Mouse (Mus musculus) frontal cortex, postnatal 10 days (tissue): Measurements from ENCODE around the gene B3gnt9.

Experiments
- DNase-seq, 2 experiments: peaks; one replicate each; pipeline ENCODE4 v3.0.0; 2022; ENCODE audit warnings: low spot score in 2 of 2, mixed read lengths in 1 of 2

Gene B3gnt9

DNA sequence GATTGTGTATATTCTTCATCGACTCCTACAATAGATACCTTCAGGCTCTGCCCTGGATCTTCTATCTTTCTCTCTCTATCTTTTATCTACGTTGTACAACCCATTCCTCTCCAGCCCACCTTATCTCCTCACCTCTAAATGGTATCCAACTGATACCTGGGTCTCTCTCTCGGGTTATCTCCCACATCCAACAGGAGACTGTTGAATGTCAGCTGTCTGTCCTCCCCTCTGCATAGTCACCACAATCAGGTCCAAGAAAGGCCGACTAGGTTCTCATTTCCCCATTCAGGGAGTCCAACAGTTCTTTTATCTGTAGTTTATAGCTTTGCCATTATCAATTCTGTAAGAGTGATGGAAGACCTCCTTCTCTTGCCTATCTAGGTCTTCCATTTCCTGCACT, 27.3 kb upstream of the B3gnt9 start:
- DNase-seq = no peak

DNA sequence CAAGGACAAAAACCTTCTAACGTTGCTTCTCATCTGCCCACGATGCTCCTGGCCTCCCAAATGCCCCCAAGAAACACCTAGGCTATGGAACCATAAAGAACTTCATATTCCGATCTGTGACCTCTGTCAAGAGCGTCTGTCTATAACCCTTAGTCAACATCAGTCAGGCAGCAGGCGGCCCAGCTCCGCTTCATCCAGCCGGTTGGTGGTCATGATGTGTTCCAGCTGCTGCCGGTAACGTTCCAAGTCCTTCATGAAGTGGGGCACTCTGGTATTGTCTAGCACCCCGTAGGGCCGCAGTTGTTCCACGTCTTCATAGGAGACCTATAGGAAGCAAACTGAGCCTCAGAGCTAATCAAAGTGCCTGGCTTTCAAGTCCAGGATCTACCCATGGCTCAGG, 26.9 kb upstream of the B3gnt9 start:
- DNase-seq = no peak

DNA sequence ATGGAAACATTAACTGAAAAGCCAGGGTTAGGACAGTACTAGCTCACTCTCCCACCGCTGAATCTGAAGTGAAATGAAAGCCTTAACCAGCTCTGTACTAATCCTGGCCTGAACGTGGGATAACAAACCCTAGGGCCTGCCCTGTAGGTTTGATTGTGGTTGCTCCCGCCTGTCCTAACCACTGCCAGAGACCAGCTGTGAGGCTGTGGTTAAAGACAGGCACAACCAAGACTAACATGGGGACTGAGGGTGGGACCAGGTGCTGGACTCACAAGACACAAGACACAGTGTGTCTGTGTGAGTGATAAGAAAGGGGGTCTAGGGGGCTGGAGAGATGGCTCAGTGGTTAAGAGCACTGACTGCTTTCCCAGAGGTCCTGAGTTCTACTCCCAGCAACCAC, 25.6 kb upstream of the B3gnt9 start:
- DNase-seq = no peak

DNA sequence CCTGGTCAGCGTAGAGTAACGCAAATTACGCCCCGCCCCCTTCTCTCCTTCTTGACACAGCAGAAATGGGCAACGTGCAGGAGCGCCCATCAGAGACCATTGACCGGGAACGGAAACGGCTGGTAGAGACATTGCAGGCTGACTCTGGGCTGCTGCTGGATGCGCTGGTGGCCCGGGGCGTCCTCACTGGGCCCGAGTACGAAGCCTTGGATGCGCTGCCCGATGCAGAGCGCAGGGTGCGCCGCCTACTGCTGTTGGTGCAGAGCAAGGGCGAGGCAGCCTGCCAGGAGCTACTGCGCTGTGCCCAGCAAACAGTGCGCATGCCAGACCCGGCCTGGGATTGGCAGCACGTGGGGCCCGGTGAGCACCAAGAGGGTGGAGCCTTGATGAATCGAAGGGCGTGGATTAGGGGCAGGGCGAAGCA, 24.0 kb upstream of the B3gnt9 start:
- peak; percentile 59 to 74 for DNase-seq

DNA sequence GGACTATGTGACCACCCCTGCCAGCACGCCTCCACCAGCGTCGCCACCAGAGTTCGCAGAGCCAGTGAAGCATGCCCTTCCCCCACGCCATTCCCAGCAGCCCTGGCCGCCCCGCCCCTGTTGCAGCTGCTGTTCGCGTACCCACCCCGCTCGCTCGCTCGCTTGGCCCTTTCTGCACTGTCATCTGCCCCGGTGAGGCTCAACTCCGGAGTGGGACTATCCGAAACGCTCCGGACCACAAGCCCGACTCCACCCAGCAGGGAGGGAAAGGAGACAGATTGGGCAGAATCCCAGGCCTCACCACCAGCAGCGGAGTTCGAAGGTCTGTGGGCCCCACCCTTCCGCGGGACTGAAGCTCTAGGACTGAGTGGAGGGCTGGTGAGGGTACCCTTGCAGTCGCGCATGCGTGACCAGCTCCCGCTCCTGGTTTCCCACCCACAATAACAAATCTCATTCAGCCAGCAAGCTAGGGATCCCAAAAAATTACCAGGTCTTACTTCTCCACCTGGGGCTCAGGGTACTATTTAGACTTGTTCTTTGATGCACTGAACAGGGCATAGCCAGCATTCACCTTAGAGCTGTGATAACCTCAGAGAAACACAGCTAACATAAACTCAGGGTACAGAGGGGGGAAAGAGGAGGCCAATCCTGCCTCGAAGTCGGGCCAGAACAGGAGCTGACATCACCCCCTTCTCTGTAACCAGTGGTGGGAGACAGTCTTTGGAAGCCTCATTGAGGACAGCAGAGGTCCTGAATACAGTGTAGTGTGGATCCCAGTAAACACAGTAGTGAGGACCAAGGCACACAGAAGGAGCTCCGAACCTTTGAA, 21.6 kb upstream of the B3gnt9 start:
- no peak for DNase-seq

DNA sequence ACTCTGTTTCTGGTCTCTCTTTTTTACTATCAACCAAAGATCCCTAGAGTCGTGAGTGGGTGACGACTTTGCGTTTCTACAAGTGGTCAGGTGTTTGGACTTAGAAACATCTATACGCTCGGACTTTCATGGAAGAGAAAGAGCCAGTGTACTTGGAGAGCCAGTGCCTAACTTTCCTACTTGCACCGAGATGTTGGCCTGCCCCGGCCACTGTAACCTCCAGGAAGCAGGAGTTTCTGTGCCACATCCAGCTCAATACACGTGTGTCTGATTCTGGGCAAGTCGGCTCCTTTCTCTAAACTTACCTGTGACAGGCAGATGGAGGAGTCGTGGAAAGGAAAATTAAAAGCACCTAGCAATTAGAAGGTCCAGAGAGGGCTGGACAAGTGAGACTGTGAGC, 20.9 kb upstream of the B3gnt9 start, which contains the start of gene Nol3:
Nol3 (plus strand) TSS at position 301 of the 400 bp plus-strand sequence.
- no peak for DNase-seq

DNA sequence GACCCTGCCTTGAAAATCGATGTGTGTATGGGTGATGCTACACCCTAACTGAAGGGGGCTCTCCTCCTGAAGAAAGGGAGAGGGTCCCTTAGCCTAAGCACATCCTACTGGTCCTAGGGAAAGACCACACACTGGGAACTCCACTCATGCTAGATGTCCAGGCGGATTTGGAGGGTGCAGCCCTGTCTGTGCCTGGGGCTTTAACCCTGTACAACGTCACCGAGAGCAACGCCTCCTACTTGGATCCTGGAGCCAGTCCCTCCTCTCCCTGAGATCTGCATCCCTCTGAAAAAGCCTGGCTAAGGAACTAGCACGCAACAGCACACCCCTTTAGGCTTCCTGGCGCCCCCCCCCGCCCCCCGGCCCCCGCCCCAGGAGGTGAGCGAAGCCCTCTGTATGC, 20.4 kb upstream of the B3gnt9 start:
- DNase-seq = no peak

DNA sequence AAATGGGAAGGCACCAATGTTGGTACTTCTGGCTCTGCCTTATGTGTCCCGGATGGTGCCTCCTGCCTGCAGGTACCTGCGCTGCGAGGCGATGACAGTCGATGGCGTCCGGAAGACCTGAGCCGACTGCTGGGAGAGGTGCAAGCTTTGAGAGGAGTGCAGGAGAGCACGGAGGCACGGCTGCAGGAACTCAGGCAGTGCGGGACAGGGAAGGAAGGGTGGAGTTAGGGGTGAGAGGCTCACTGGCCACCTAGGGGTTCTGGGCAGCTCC, 15.9 kb upstream of the B3gnt9 start:
- DNase-seq = no peak

DNA sequence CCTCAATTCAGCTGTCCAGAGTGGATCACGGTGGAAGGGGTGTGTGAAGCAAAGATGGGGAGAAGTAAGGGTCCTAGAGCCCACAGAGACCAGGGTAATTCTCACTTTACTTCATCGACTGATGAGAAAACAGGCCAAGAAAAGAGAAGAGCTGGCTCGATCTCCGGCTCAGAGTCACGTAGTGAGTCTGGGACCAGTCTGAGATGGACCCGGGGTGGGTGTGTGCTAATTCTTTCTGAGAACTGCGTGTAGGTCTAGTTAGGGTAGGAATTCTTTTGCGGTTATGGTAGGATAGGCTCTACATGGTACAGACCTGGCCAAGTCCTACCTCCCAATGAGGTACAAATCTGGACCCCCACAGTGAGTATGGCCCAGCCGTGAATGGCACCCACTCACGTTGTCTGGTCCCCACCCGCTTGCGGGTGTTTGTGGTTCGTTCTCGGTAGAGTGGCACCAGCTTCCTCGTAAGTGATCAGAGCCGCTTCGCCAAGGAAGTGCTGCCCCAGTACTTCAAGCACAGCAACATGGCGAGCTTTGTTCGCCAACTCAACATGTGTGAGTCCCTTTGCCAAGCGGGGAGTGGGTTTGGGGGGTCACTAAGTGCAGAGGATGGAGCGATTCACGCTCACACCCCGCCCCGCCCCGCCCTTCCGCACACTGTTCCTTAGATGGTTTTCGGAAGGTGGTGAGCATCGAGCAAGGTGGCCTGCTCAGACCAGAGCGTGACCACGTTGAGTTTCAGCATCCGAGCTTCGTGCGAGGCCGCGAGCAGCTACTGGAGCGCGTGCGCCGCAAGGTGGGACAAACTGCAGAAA, 15.4 kb upstream of the B3gnt9 start:
- DNase-seq = no peak

DNA sequence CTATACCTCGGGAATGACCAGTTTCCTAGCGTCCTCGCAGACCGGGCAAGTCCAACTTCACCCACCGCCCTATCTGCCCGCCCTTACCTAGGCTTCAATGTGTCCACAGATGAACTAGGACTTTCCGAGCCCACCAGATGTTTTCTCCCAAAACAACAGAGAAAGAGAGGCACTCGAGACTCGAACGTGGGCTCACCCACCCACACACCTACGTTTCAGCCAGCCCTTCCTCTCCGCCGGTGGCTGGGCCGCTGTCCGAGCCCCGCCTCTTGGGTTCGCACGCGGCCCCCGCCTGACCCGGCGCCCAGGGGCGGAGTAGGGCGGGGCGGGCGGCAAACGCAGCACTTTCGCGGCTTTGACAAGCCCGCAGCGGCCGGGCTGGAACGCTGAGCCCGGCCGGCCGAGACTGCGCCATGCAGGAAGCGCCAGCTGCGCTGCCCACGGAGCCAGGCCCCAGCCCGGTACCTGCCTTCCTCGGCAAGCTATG, 14.6 kb upstream of the B3gnt9 start, which contains the start of gene Hsf4:
Hsf4 (plus strand) TSS at position 341 of the 487 bp plus-strand sequence.
- DNase-seq = no peak

DNA sequence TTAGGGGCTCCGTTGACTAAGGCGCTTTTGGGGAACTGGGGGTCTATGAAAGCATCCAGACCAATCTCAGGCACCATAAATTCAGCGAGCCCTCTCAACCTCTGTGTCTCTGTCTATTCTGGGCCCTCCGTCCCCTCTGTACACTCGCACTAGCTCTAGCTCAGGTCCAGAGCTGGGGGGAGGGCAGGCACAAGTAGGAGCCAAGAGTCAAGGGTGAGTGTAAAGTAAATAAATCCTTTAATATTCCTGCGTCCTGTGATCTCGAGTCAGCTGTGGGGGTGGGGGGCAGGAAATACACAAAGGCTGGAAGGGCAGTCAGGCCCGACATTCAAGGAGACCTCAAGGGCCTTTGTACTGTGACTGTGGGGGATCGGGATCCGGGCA, 14.1 kb upstream of the B3gnt9 start:
- DNase-seq = no peak

DNA sequence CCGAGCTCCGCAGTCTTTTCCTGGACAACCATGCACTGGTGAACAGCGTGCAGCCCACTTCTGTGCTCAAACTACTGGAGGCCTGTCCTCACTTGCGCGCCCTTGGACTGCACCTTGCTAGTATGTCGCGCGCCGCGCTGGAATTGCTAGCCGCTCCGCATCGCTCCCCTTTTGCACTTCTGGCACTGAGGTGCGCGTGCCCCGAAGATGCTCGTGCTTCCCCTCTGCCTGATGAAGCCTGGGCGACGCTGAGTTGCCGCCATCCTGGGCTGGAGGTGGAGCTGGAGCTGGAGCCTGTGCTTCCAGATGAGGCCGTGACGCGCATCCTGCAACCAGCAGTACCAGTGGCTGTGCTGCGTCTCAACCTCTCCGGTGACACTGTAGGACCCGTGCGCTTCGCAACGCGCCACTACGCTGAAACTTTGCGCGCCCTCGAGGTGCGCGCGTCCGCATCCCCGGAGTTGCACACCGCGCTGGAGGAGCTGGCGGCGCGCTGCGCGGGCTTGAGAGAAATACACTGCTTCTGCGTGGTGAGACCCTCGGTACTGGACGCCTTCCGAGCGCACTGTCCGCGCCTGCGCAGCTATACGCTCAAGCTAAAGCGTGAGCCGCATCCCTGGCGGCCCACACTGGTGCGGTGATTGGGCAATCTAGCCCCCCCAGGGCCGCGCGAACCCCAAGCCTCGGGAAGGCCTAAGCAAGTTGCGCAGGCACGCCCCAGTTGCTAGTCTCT, 13.6 kb upstream of the B3gnt9 start:
- peak; percentile 73 to 80 for DNase-seq

DNA sequence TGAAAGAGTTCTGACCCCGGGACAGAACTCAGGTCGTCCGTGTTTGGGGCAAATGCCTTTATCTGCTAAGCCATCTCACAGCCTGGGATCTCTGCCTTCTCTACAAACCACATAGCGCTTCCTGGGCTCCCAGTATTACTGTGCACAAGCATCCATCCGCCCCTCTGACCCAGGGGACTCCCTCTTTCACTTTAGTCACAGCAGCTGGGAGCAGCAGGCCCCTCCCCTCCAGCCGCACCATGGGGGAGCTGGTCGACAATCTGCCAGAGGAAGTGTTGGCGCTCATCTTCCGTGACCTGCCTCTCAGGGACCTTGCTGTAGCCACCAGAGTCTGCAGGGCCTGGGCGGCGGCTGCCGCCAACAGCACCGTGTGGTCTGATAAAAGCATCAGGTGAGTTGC, 11.8 kb upstream of the B3gnt9 start:
- DNase-seq = no peak

DNA sequence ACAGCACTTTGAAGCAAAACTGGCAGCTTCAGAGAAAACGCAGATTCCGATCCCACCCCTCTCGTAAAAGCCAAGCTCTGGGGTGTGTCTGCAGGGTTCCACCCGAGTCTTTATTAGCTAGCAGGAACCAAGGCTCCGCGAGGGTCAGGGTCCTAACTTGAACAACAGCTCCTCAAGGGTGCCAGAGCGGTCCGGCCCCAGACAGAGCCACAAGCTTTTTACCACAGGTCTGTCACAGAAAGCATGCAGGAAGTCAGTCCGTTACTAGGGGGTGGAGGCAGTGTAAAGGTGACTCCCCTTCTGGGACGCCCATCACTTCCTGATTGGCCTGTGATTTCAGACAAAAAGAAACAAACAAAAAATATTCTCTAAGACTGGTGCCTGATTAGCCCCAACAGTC, 10.2 kb upstream of the B3gnt9 start:
- DNase-seq = no peak

DNA sequence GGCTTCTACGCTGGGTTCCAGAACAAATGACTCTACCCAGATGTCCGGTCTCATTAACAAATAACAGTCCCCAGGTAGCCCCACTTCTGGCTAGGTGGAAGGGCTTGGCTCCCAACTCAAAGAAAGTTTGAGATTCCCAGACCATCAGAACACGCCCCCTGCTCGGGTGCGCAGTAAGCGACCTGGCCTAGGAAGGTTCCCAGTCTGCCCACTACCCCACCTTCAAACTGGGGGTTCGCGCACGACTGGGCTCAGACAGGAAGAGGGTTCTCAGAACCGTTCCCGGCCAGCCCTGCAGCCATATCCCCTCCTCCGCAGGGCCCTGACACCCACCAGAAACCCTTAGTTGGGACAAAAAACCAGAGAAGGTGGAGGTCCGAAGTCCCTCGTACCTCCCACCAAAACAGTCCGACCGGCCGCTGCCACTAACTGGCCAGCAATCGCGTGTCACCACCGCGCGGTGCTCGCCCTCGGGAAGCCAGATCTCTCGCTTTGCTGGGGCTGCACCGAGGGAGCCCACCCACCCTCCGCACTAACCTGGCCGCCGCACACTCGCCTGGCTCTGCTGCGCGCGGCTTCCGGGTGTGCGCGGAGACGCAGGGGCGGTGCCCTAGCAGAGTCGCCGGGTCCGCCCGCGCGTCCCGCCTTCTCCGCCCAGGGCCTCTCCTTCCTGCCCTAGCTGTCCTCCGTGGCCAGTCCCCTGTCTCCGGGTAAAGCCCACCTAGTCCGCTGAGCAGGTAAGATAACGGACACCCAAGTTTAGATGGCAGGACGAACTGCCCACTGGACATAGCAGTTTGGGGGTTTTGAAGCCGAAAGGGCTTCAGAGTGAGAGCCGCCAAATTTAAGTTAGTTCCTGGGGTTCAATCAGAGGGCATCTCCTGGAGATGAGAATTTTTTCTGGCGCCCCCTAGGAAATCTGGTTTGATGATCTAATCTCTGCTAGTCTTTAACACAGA, 9.3 kb upstream of the B3gnt9 start, which contains the start of the genes Tradd and Fbxl8:
Tradd (minus strand) TSS at position 586 of the 959 bp plus-strand sequence.
Fbxl8 (plus strand) TSS at position 625 of the 959 bp plus-strand sequence.
- DNase-seq = peak in 1 of 2 experiments; percentile 43

DNA sequence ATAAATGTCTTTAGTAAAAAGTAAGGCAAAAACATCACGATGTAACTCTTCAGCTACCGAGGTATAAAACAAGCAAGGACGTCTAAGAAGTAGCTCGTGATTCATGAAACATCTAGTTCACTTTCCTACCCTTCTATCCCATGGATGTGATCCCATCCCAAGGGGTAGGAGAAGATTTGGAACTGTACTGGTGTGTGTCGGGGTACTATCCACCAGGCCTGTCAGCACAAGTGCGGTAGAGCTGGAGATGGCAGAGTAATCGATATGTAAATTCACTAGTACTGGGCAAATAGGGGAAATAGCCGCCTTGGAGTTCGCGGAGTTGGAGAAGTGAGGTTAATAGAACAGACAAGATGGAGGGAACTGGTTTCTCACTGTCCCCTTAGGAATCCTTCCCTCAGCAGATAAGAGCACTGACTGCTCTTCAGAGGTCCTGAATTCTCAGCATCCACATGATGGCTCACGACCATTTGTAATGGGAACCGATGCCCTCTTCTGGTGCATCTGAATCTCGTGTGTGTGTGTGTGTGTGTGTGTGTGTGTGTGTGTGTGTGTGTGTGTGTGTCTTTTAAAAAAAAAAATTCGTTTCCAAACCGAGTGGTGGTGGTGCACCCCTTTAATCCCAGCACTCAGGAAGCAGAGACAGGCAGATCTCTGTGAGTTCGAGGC, 8.4 kb upstream of the B3gnt9 start:
- DNase-seq = no peak

DNA sequence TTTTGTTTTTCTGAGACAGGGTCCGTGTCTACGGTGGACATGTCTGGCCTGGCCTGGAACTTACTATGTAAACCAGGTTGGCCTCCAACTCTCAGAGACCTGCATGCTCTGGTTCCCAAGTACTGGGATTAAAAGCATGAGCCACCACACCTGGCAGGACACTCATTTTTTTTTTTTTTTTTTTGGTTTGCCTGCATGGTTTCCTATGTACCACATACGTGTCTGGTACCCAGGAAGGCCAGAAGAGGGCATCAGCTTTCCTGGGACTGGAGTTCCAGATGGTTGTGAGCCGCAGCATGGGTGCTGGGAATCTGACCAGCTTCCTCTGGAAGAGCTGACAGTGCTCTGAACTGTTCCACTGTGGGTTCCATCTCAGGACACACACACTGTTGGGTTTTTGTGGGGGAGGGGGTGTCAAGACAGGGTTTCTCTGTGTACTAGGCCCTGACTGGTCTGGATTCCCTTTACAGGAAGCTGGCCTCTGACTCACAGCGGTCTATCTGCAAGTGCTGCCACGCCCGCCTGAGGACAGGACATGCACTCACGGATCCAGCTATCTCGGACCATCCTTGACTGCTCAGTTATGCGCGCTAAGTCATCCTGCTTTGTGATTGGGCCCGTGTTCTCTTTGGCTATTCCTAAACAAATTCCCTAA, 6.5 kb upstream of the B3gnt9 start:
- no peak for DNase-seq

DNA sequence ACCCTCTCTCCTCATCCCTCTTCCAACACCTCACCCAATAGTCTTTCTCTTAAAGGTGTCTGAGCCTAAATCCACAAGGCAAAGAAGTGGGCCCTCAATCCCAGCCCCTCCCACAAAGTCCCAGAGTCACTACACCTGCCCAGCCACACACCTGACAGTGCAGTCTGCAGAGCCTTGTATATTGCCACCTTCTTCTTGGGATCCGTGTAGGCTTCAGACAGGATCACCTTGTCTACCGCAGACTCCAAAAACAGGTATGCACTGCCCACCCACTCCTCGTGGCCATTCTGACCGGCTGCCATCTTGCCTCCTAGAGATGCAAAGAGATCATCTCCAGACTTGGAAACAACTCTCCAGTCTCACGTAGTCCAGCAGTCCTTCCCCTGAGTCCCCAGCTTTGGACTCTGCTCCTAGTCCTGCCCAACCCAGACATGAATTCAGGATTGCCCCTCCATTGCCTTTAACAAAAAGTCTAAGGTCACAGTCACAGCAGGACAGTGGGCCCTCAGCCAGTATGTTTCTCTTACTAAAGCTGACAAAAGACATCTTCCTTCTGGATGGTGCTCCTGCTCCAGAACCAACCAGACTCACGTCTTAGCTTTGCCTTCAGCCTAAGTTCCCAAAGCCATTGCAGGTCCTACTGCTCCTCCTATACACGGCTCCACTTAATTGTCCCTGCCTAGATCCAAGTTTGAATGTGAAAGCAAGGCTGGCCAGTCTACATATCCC, 5.6 kb upstream of the B3gnt9 start:
- no peak for DNase-seq

DNA sequence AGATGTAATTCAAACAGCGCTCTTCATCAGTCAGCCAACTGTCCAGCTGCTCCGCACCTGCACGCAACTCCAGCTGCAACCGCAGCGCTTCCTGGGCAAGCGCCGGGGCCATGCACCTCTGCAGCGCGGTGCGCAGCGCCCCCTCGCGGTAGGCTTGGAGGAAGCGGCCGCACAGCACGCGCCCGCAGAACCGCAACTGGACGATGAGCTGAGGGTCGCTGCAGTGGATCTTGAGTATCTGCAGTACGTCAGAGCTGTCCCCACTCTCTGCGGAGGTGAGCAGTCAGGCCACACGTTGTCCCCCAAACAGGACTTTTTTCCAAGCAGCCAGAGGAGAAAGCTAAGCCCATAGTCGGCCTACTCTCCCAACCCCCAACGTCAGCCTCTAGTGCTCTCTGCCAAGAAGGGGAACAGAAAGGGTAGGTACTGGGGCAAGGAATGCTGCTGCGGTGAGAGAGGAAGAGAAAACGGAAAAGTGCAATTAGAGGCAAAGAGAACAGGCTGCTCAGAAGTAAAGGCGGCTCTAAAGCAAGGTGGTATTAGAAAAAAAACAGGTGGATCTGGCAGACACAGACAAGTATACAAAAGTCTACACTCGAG, 4.9 kb upstream of the B3gnt9 start:
- peak in 1 of 2 experiments; percentile 66 for DNase-seq
